Mouse (Mus musculus): ENCODE measurements around the gene Rtl5. TPM values are rescaled to one million over a fixed set of nuclear protein-coding genes. Genes with fewer than 3 reads are reported as not detected.

Gene Rtl5
- 0.41 TPM for total RNA-seq (2023)

GRCm38 (mm10) chrX:102070591-102071471, at the start of gene Rtl5:
Gene Rtl5 (minus strand): TSS chrX:102071304.

DNA sequence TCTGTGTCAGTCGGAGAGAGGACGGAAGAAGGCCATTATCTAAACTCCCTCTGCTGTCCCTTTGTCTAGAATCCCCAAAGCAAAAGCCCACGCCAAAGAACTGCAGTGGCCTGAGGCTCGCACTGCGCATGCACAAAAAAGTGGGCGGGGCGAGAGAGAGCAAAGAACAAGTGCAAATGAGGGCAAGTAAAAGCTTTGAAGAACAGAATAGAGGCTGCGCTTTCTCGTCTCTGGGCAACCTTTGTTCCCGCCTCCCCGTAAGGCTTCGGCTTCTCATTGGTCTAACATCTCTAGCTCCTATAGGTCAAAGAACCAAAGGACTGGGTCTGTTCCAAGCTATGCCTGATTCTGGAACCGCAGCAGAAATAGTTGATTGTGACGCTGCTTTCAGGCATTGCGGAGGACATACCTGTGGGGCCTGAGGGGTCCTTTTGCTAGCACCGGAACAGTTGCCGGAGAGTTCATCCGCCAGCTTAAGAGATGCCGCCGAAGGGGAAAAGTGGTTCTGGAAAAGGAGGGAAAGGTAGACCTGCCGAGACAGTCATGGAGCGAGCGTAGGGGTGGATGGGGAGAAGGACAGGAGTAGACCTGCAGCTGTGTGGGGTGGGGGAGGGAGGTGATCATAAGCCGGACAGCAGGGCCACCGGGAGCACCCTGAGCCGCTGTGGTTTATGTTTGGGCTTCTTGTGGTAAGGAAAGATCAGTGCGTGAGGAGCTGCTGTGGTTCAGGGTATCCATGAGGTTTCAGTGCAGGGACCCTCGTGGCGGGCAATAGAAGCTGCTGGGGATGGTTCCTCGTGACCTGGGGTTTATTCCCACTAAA, 48.1 kb upstream of the Rtl5 start, which contains the start of gene Pin4:
Gene Pin4 (plus strand): TSS at position 406 of the 823 bp plus-strand sequence.

Other genes starting within 250 kb of the Rtl5 start
- 0.86 TPM for gene Nhsl2, start 221.9 kb downstream of the Rtl5 start, total RNA-seq (2023)
- gene Pin4, start 48.1 kb upstream of the Rtl5 start, total RNA-seq (2023) = 15.8 TPM
- 2.7 TPM for gene Ercc6l, start 85.8 kb upstream of the Rtl5 start, total RNA-seq (2023)
- gene Rps4x, start 118.1 kb upstream of the Rtl5 start, total RNA-seq (2023) = 3,164 TPM
- gene Cited1, start 180.9 kb upstream of the Rtl5 start, total RNA-seq (2023) = not detected

Data from CD4-positive naive resting alpha-beta T cell, adult 57 days (primary cell).